Mouse (Mus musculus) E14TG2a.4 (cell line): Measurements from ENCODE around the gene Hist4h4.
"Not testable (repeated sequence)": the region's sequence is repeated elsewhere in the genome, so short reads cannot be mapped to it uniquely, and the experiment has no call there.

Experiments used
- H3K27me3 ChIP-seq: 2 replicates; pipeline ENCODE4 v1.6.1; 2014; ENCODE audit warnings: low read length, control low read depth; ENCODE audit not compliant: insufficient read depth
- H3K36me3 ChIP-seq: 2 replicates; pipeline ENCODE4 v1.6.1; 2014; ENCODE audit warnings: low read length, control low read depth; ENCODE audit not compliant: insufficient read depth
- H3K4me1 ChIP-seq: replicated peaks from 2 replicates; pipeline ENCODE4 v1.6.1; 2014; ENCODE audit warnings: low read depth, low read length, control low read depth
- H3K4me3 ChIP-seq: replicated peaks from 2 replicates; pipeline ENCODE4 v1.5.1; 2014; ENCODE audit warnings: mild to moderate bottlenecking, low read length
- H3K9me3 ChIP-seq: 2 replicates; pipeline ENCODE4 v1.6.1; 2014; ENCODE audit warnings: low read length, control low read depth
- CTCF ChIP-seq: conservative IDR thresholded peaks from 2 replicates; pipeline ENCODE4 v1.5.1; 2014; ENCODE audit warnings: low read length
- NANOG ChIP-seq: IDR thresholded peaks from 2 replicates; pipeline ENCODE4 v1.6.1; 2014; ENCODE audit warnings: borderline replicate concordance, low read length, mixed read lengths
- POU5F1 ChIP-seq: IDR thresholded peaks from 2 replicates; pipeline ENCODE4 v1.6.1; 2014; ENCODE audit warnings: low read length, borderline replicate concordance

The Hist4h4 gene

DNA sequence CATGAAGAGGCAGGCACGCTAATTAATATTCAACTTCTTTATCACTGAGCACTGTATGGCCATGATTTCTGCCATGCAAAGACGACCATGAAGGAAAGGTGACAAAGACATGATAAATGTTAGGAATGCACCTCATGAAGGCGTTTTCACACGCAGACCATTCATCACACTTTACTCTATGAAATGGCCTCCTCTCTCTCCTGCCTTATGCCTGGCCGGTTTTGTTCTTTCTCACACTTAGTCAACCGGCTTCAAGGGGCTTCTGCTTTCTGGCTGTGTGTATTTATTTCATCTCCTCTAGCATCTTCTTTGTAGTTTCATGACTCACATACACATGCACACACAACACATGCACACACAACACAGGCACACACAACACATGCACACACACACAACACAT lies 2.9 kb downstream of the Hist4h4 start:
- no peaks in the 10 kb centered on the region for H3K9me3 ChIP-seq
- H3K27me3 ChIP-seq: no peaks in the 10 kb centered on the region
- H3K4me1 ChIP-seq: peaks cover 17% of the 10 kb centered on the region
- no peaks in the 10 kb centered on the region for H3K36me3 ChIP-seq
- no peak overlapping the region for H3K4me3 ChIP-seq
- TF ChIP-seq POU5F1 (no peak), CTCF (no peak), NANOG (no peak)

- Histone ChIP-seq H3K9me3 (no peaks in the 10 kb centered on the region), H3K36me3 (no peaks in the 10 kb centered on the region), H3K4me3 (no peak overlapping the region), H3K4me1 (peaks cover 18% of the 10 kb centered on the region), H3K27me3 (no peaks in the 10 kb centered on the region)
- TF ChIP-seq CTCF (no peak), POU5F1 (no peak), NANOG (no peak)
Measured at GRCm38 (mm10) chr6:136800710-136801109, 3.5 kb downstream of the Hist4h4 start.

GRCm38 (mm10) chr6:136797874-136798693 lies 6.1 kb downstream of the Hist4h4 start:
- peaks cover 10% of the 10 kb centered on the region for H3K4me1 ChIP-seq
- H3K4me3 ChIP-seq, H3K9me3 ChIP-seq, H3K27me3 ChIP-seq, H3K36me3 ChIP-seq: not testable (repeated sequence)

- H3K9me3 ChIP-seq: no peaks in the 10 kb centered on the region
- H3K4me3 ChIP-seq: no peak overlapping the region
- H3K4me1 ChIP-seq: peaks cover 10% of the 10 kb centered on the region; the same call in 1 of the 2 replicates
- no peaks in the 10 kb centered on the region for H3K36me3 ChIP-seq
- peaks cover 11% of the 10 kb centered on the region; the same call in 1 of the 2 replicates for H3K27me3 ChIP-seq
- TF ChIP-seq CTCF (no peak), POU5F1 (no peak), NANOG (no peak)
Measured at GRCm38 (mm10) chr6:136795850-136796249, 8.4 kb downstream of the Hist4h4 start.

DNA sequence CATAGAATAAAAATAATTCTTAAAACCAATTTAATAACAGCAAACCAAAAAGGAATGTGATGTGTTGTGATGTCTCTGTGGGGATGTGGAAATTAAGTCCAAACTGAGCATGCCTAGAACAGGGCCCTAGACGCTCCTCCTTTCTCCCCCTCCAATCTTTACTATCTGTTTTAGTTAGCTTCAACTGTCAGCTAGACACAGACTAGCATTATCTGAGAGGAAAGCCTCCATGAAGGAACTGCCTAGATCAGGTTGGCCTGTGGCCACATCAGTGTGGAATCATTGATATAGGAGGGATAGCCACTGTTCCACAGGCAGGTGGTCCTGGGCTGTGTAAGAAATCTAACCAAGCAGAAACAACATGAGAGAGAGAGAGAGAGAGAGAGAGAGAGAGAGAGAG lies 9.1 kb downstream of the Hist4h4 start:
- no peaks in the 10 kb centered on the region for H3K36me3 ChIP-seq
- H3K4me3 ChIP-seq: no peak overlapping the region
- H3K9me3 ChIP-seq: no peaks in the 10 kb centered on the region
- TF ChIP-seq CTCF: no peak
- H3K4me1 ChIP-seq: peaks cover 10% of the 10 kb centered on the region; the same call in 1 of the 2 replicates
- peaks cover 11% of the 10 kb centered on the region; the same call in 1 of the 2 replicates for H3K27me3 ChIP-seq

GRCm38 (mm10) chr6:136793831-136794525 lies 10.2 kb downstream of the Hist4h4 start:
- H3K4me3 ChIP-seq: no peak overlapping the region
- H3K36me3 ChIP-seq: no peaks in the 10 kb centered on the region
- peaks cover 10% of the 10 kb centered on the region; the same call in 1 of the 2 replicates for H3K4me1 ChIP-seq
- H3K9me3 ChIP-seq: no peaks in the 10 kb centered on the region
- TF ChIP-seq POU5F1 (no peak), NANOG (no peak), CTCF (no peak)
- H3K27me3 ChIP-seq: peaks cover 11% of the 10 kb centered on the region; the same call in 1 of the 2 replicates

- H3K4me1 ChIP-seq: peaks cover 10% of the 10 kb centered on the region; the same call in 1 of the 2 replicates
- TF ChIP-seq POU5F1 (no peak), NANOG (no peak), CTCF (no peak)
Measured at GRCm38 (mm10) chr6:136792884-136793758, 11.1 kb downstream of the Hist4h4 start.

DNA sequence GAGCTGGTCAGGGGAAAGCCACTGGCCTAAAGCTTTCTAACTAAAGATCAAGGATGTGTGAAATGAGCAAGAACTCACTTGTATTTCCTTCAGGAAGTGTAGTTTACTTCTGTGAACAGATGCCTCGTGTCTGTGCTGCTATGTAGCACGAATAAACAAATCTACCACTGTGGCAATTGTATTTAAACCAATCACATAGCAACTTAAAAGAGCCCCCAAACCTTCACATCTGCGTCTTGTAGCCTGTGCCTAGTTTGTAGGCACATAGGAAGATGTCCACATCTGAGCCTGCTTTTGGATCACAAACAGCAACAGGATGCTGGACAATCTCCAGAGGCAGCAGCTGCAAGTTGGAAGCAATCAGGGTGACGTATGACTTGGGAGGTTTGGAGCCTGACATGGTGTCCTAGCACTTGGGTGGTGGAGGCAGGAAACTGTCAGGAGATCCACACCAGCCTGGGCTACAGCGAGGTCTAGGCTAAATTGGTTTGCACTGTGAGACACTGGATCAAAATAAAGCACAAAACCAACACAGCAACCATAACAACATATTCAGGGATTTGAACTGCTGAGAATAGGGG lies 14.7 kb downstream of the Hist4h4 start:
- H3K9me3 ChIP-seq: no peaks in the 10 kb centered on the region
- H3K4me3 ChIP-seq: no peak overlapping the region
- no peaks in the 10 kb centered on the region for H3K36me3 ChIP-seq
- peaks cover 6% of the 10 kb centered on the region; the same call in 1 of the 2 replicates for H3K4me1 ChIP-seq
- TF ChIP-seq POU5F1: no peak
- no peak for TF ChIP-seq NANOG
- no peak for TF ChIP-seq CTCF
- peaks cover 11% of the 10 kb centered on the region; the same call in 1 of the 2 replicates for H3K27me3 ChIP-seq

More at GRCm38 (mm10) chr6:136792884-136793758, 11.1 kb downstream of the Hist4h4 start:
- H3K4me3 ChIP-seq: no peak overlapping the region
- no peaks in the 10 kb centered on the region for H3K36me3 ChIP-seq
- H3K9me3 ChIP-seq: no peaks in the 10 kb centered on the region
- H3K27me3 ChIP-seq: peaks cover 11% of the 10 kb centered on the region; the same call in 1 of the 2 replicates
